Mouse (Mus musculus) limb, embryonic 12.5 days (tissue): Measurements from ENCODE around the gene Wdr20. TPM values are rescaled to one million over a fixed set of nuclear protein-coding genes. Genes with fewer than 3 reads are reported as not detected.

Experiments
- ATAC-seq: fragments of 200-750 bp; cut with Nextera tagmentation; 2 replicates; pipeline ENCODE4 v1.8.0; 2017; ENCODE audit warnings: low read depth, moderate TSS enrichment; ENCODE audit not compliant: insufficient number of reproducible peaks, insufficient read depth, low FRiP score, low TSS enrichment
- H3K27ac ChIP-seq: fragments of 300-500 bp; sonication (generic); 2 replicates; pipeline ENCODE4 v1.5.1; 2016; ENCODE audit warnings: mild to moderate bottlenecking, moderate library complexity
- H3K27me3 ChIP-seq: fragments of 300-500 bp; sonication (generic); 2 replicates; pipeline ENCODE4 v1.6.1; 2016; ENCODE audit warnings: mild to moderate bottlenecking, moderate library complexity
- H3K36me3 ChIP-seq: fragments of 300-500 bp; sonication (generic); 2 replicates; pipeline ENCODE4 v1.6.1; 2016; ENCODE audit warnings: mild to moderate bottlenecking, moderate library complexity
- H3K4me1 ChIP-seq: fragments of 300-500 bp; sonication (generic); replicated peaks from 2 replicates; pipeline ENCODE4 v1.6.1; 2016
- H3K4me2 ChIP-seq: fragments of 300-500 bp; sonication (generic); 2 replicates; pipeline ENCODE4 v1.6.1; 2016; ENCODE audit warnings: mild to moderate bottlenecking, moderate library complexity
- H3K4me3 ChIP-seq: fragments of 300-500 bp; sonication (generic); replicated peaks from 2 replicates; pipeline ENCODE4 v1.5.1; 2016; ENCODE audit warnings: mild to moderate bottlenecking
- H3K9ac ChIP-seq: fragments of 300-500 bp; sonication (generic); replicated peaks from 2 replicates; pipeline ENCODE4 v1.6.1; 2016; ENCODE audit warnings: mild to moderate bottlenecking, moderate library complexity
- H3K9me3 ChIP-seq: fragments of 300-500 bp; sonication (generic); 2 replicates; pipeline ENCODE4 v1.6.1; 2016; ENCODE audit warnings: mild to moderate bottlenecking, moderate library complexity
- WGBS: fragments of 180-500 bp; shearing (Covaris S2); methylation state at CpG from one replicate; pipeline ENCODE4 v1.1.7; 2016; 5-methylcytosine and 5-hydroxymethylcytosine counted together
- polyA plus RNA-seq: library from polyadenylated mRNA; unstranded; fragments of >200 nt; fragmentation: Nextera tagmentation; extraction: Ambion mirVana; gene quantifications from 2 replicates; pipeline ENCODE4 v1.2.1, GENCODE M21; 2016

The Wdr20 gene
- polyA plus RNA-seq, 1 experiment from 2014 or later, result 33.5 TPM

- ATAC-seq, result no peak
- no peaks in the 10 kb centered on the region for H3K9me3 ChIP-seq
- no peaks in the 10 kb centered on the region for H3K27me3 ChIP-seq
- no peak overlapping the region for H3K9ac ChIP-seq
- H3K4me2 ChIP-seq, result no peak overlapping the region
- 89% methylated on average over 5 of the region's 5 CpGs for WGBS
- peaks cover 8% of the 10 kb centered on the region for H3K4me1 ChIP-seq
- H3K27ac ChIP-seq, result no peak overlapping the region
- peaks cover 16% of the 10 kb centered on the region for H3K36me3 ChIP-seq
- no peak overlapping the region for H3K4me3 ChIP-seq
These were observed 65.0 kb downstream of the Wdr20 start for GRCm38 (mm10) chr12:110802674-110803297.

- Histone ChIP-seq H3K27me3 (no peaks in the 10 kb centered on the region), H3K4me3 (no peak overlapping the region), H3K36me3 (peaks cover 20% of the 10 kb centered on the region), H3K4me1 (peaks cover 8% of the 10 kb centered on the region), H3K9me3 (no peaks in the 10 kb centered on the region), H3K4me2 (no peak overlapping the region), H3K9ac (0 out of 2 replicates have a peak overlapping the region, but pooled peaks have one; percentile 6), H3K27ac (0 out of 2 replicates have a peak overlapping the region, but pooled peaks have one; percentile 20)
- ATAC-seq, result peak; percentile 58; the same call in 1 of the 2 replicates
- WGBS, result 42% methylated on average over 10 of the region's 10 CpGs
These were observed 66.5 kb downstream of the Wdr20 start for GRCm38 (mm10) chr12:110804261-110804660.

GRCm38 (mm10) chr12:110806301-110806970 lies 68.7 kb downstream of the Wdr20 start:
- Histone ChIP-seq H3K4me2 (no peak overlapping the region), H3K4me3 (no peak overlapping the region), H3K27me3 (no peaks in the 10 kb centered on the region), H3K36me3 (peaks cover 27% of the 10 kb centered on the region), H3K4me1 (peaks cover 8% of the 10 kb centered on the region), H3K27ac (no peak overlapping the region), H3K9me3 (no peaks in the 10 kb centered on the region), H3K9ac (no peak overlapping the region)
- 85% methylated on average over 3 of the region's 3 CpGs for WGBS
- no peak for ATAC-seq

- Histone ChIP-seq H3K9me3 (no peaks in the 10 kb centered on the region), H3K4me1 (peaks cover 8% of the 10 kb centered on the region), H3K27me3 (no peaks in the 10 kb centered on the region), H3K27ac (no peak overlapping the region), H3K4me3 (no peak overlapping the region), H3K4me2 (no peak overlapping the region), H3K9ac (no peak overlapping the region), H3K36me3 (peaks cover 31% of the 10 kb centered on the region)
- 88% methylated on average over 10 of the region's 10 CpGs for WGBS
- ATAC-seq, result no peak
These were observed 70.7 kb downstream of the Wdr20 start for GRCm38 (mm10) chr12:110808430-110808829.

GRCm38 (mm10) chr12:110808848-110809247 lies 71.1 kb downstream of the Wdr20 start:
- peaks cover 8% of the 10 kb centered on the region for H3K4me1 ChIP-seq
- no peak overlapping the region for H3K4me2 ChIP-seq
- WGBS, result 80% methylated on average over 5 of the region's 5 CpGs
- no peaks in the 10 kb centered on the region for H3K27me3 ChIP-seq
- H3K27ac ChIP-seq, result no peak overlapping the region
- ATAC-seq, result no peak
- no peak overlapping the region for H3K4me3 ChIP-seq
- no peaks in the 10 kb centered on the region for H3K9me3 ChIP-seq
- H3K36me3 ChIP-seq, result peaks cover 36% of the 10 kb centered on the region
- H3K9ac ChIP-seq, result no peak overlapping the region

- Histone ChIP-seq H3K4me3 (no peak overlapping the region), H3K27ac (no peak overlapping the region), H3K9ac (no peak overlapping the region), H3K9me3 (no peaks in the 10 kb centered on the region), H3K4me1 (no peaks in the 10 kb centered on the region), H3K36me3 (peaks cover 22% of the 10 kb centered on the region), H3K4me2 (no peak overlapping the region), H3K27me3 (no peaks in the 10 kb centered on the region)
- 89% methylated on average over 9 of the region's 9 CpGs for WGBS
- no peak for ATAC-seq
These were observed 75.4 kb downstream of the Wdr20 start for GRCm38 (mm10) chr12:110813132-110813531.

GRCm38 (mm10) chr12:110813624-110814023 lies 75.9 kb downstream of the Wdr20 start:
- H3K4me2 ChIP-seq, result no peak overlapping the region
- H3K9ac ChIP-seq, result no peak overlapping the region
- WGBS, result 93% methylated on average over 6 of the region's 6 CpGs
- no peak overlapping the region for H3K27ac ChIP-seq
- no peaks in the 10 kb centered on the region for H3K9me3 ChIP-seq
- H3K27me3 ChIP-seq, result no peaks in the 10 kb centered on the region
- H3K4me3 ChIP-seq, result no peak overlapping the region
- peaks cover 19% of the 10 kb centered on the region; the same call in 1 of the 2 replicates for H3K36me3 ChIP-seq
- no peak for ATAC-seq
- H3K4me1 ChIP-seq, result no peaks in the 10 kb centered on the region

- H3K27me3 ChIP-seq, result no peaks in the 10 kb centered on the region
- H3K4me2 ChIP-seq, result no peak overlapping the region
- H3K27ac ChIP-seq, result no peak overlapping the region
- H3K36me3 ChIP-seq, result peaks cover 16% of the 10 kb centered on the region; the same call in 1 of the 2 replicates
- no peaks in the 10 kb centered on the region for H3K4me1 ChIP-seq
- no peak overlapping the region for H3K9ac ChIP-seq
- WGBS, result 66% methylated on average over 17 of the region's 17 CpGs
- no peak for ATAC-seq
- no peak overlapping the region for H3K4me3 ChIP-seq
- no peaks in the 10 kb centered on the region for H3K9me3 ChIP-seq
These were observed 77.2 kb downstream of the Wdr20 start for GRCm38 (mm10) chr12:110814924-110815323.

GRCm38 (mm10) chr12:110816833-110817232 lies 79.1 kb downstream of the Wdr20 start:
- Histone ChIP-seq H3K4me1 (no peaks in the 10 kb centered on the region), H3K9me3 (no peaks in the 10 kb centered on the region), H3K9ac (no peak overlapping the region), H3K36me3 (peaks cover 7% of the 10 kb centered on the region; the same call in 1 of the 2 replicates), H3K27ac (no peak overlapping the region), H3K4me2 (no peak overlapping the region), H3K4me3 (no peak overlapping the region), H3K27me3 (no peaks in the 10 kb centered on the region)
- no peak for ATAC-seq
- 86% methylated on average over 2 of the region's 2 CpGs for WGBS

- WGBS, result 72% methylated on average over 8 of the region's 8 CpGs
These were observed 81.6 kb downstream of the Wdr20 start for GRCm38 (mm10) chr12:110819367-110819766.

GRCm38 (mm10) chr12:110821787-110822186 lies 84.0 kb downstream of the Wdr20 start:
- Histone ChIP-seq H3K9ac (no peak overlapping the region), H3K27ac (no peak overlapping the region), H3K4me1 (no peaks in the 10 kb centered on the region), H3K4me2 (no peak overlapping the region), H3K4me3 (no peak overlapping the region), H3K36me3 (no peaks in the 10 kb centered on the region), H3K9me3 (no peaks in the 10 kb centered on the region), H3K27me3 (no peaks in the 10 kb centered on the region)
- 83% methylated on average over 2 of the region's 2 CpGs for WGBS
- ATAC-seq, result no peak

More at GRCm38 (mm10) chr12:110819367-110819766, 81.6 kb downstream of the Wdr20 start:
- H3K4me3 ChIP-seq, result no peak overlapping the region
- H3K4me1 ChIP-seq, result no peaks in the 10 kb centered on the region
- H3K27me3 ChIP-seq, result no peaks in the 10 kb centered on the region
- no peak overlapping the region for H3K9ac ChIP-seq
- no peak overlapping the region for H3K27ac ChIP-seq
- ATAC-seq, result no peak
- H3K36me3 ChIP-seq, result no peaks in the 10 kb centered on the region
- H3K4me2 ChIP-seq, result no peak overlapping the region
- no peaks in the 10 kb centered on the region for H3K9me3 ChIP-seq
